Mouse (Mus musculus) stomach, postnatal 0 days (tissue): Measurements from ENCODE around the gene Ap4s1. TPM values are rescaled to one million over a fixed set of nuclear protein-coding genes. Genes with fewer than 3 reads are reported as not detected.
A peak's percentile ranks its signal among the peaks of the same experiment; 100 is the strongest.

Experiments used
- ATAC-seq: fragments of 200-750 bp; cut with Nextera tagmentation; 2 replicates; pipeline ENCODE4 v1.8.0; 2017; ENCODE audit not compliant: low FRiP score, low TSS enrichment
- DNase-seq: peaks from one replicate; pipeline ENCODE4 v3.0.0-alpha.2; 2016; ENCODE audit warnings: low spot score
- H3K27ac ChIP-seq: fragments of 300-500 bp; sonication (generic); replicated peaks from 2 replicates; pipeline ENCODE4 v1.5.1; 2014; ENCODE audit warnings: mild to moderate bottlenecking, control low read depth
- H3K27me3 ChIP-seq: fragments of 300-500 bp; sonication (generic); 2 replicates; pipeline ENCODE4 v1.6.1; 2014; ENCODE audit warnings: low read length; ENCODE audit not compliant: control insufficient read depth, insufficient read depth
- H3K36me3 ChIP-seq: fragments of 300-500 bp; sonication (generic); 2 replicates; pipeline ENCODE4 v1.6.1; 2014; ENCODE audit warnings: low read length, mixed read lengths; ENCODE audit not compliant: control insufficient read depth, insufficient read depth
- H3K4me1 ChIP-seq: fragments of 300-500 bp; sonication (generic); replicated peaks from 2 replicates; pipeline ENCODE4 v1.6.1; 2014; ENCODE audit warnings: antibody characterized with exemption; ENCODE audit not compliant: control insufficient read depth, insufficient read depth
- H3K4me2 ChIP-seq: fragments of 300-500 bp; sonication (generic); replicated peaks from 2 replicates; pipeline ENCODE4 v1.6.1; 2014; ENCODE audit warnings: low read depth, mild to moderate bottlenecking, control low read depth, moderate library complexity
- H3K4me3 ChIP-seq: fragments of 300-500 bp; sonication (generic); 2 replicates; pipeline ENCODE4 v1.5.1; 2014; ENCODE audit warnings: low read depth, low read length, control low read depth
- H3K9ac ChIP-seq: fragments of 300-500 bp; sonication (generic); 2 replicates; pipeline ENCODE4 v1.6.1; 2014; ENCODE audit warnings: mild to moderate bottlenecking, low read length, control low read depth, mixed read lengths
- H3K9me3 ChIP-seq: fragments of 300-500 bp; sonication (generic); 2 replicates; pipeline ENCODE4 v1.6.1; 2016; ENCODE audit warnings: low read length; ENCODE audit not compliant: control insufficient read depth
- CTCF ChIP-seq: IDR thresholded peaks from 2 replicates; pipeline ENCODE4 v1.5.1; 2016; ENCODE audit warnings: antibody characterized with exemption, low read depth, mild to moderate bottlenecking, moderate library complexity
- EP300 ChIP-seq: optimal IDR thresholded peaks from 2 replicates; pipeline ENCODE3; 2016; ENCODE audit warnings: antibody characterized with exemption
- WGBS: fragments of 180-500 bp; shearing (Covaris S2); extraction: QIAGEN DNeasy Blood & Tissue Kit; methylation state at CpG from one replicate; pipeline ENCODE4 v1.1.7; 2014; 5-methylcytosine and 5-hydroxymethylcytosine counted together
- polyA plus RNA-seq: library from polyadenylated mRNA; unstranded; fragments of >200 nt; fragmentation: Nextera tagmentation; extraction: Ambion mirVana; gene quantifications from 2 replicates; pipeline ENCODE4 v1.2.1, GENCODE M21; 2015

Gene Ap4s1
- polyA plus RNA-seq, 1 experiment from 2014 or later = 28.8 TPM

DNA sequence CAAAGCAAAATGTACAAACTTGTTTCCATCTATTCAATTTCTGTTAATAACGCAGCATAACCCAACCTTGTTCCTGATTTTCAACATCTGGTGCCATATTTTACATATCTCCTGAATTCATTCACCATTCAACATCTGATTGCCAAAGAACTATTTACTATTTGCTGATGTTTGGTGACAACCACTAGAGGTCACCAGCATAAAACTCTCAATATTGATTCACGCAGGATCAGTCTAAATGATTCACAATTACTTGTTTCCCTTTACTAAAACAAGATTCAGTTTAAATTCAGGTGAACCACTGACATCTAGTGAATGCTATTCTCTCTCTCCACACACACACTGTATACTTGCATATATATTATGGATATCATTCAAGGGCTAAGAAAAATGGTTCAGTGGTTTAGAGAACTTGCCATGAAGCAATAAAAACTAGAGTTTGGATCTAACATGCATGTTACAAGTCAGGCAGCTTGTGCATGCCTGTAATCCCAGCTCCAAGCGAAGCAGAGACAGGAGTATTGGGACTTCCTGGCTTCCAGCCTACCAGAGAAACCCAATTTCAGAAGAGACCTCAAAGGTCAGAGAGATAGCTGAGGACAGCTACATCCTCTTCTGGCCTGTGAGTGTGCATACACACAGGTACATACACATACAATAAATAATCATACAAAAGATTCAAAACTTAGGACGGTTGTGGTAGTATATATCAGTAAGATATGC, 24.0 kb upstream of the Ap4s1 start:
- TF ChIP-seq EP300 (no peak), CTCF (peak; percentile 77)
- Histone ChIP-seq H3K27me3 (no peaks in the 10 kb centered on the region), H3K9ac (no peak overlapping the region; the same call in 1 of the 2 replicates), H3K27ac (no peak overlapping the region), H3K4me3 (no peak overlapping the region), H3K4me1 (no peaks in the 10 kb centered on the region; the same call in 1 of the 2 replicates), H3K36me3 (no peaks in the 10 kb centered on the region), H3K4me2 (no peak overlapping the region), H3K9me3 (no peaks in the 10 kb centered on the region)
- WGBS = 62% methylated on average over 4 of the region's 4 CpGs
- ATAC-seq = no peak
- no peak for DNase-seq

DNA sequence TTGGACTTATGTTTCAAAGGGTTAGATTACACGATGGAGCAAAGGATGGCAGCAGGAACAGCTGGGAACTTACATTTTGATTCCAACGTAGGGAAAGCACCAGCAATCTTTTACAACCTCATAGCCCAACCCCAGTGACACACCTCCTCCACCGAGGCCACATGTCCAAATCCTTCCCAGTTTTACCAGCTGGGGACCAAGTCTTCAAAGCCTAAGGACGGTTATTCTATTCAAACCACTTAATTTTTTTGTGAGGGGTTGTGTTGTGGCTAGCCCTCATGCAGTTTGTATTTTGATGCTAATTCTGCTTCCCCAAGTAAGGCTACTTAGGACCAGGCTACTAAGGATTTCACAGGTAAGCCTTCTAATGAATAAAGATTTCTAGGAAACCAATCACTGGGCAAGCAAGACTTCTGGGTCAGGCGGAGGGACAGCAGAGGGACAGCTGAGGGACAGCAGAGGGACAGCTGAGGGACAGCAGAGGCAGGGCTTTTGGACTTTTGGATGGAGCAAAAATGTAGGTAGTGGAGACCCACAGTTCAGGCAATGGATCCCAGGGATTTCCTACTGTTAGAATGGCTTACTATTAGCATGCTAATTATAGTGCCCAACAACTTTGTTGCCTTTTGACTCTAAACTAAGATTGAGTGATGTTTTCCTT, 19.5 kb upstream of the Ap4s1 start:
- 34% methylated on average over 5 of the region's 5 CpGs for WGBS
- Histone ChIP-seq H3K27ac (no peak overlapping the region), H3K9ac (no peak overlapping the region), H3K4me2 (no peak overlapping the region), H3K36me3 (no peaks in the 10 kb centered on the region), H3K27me3 (no peaks in the 10 kb centered on the region), H3K4me1 (no peaks in the 10 kb centered on the region; the same call in 1 of the 2 replicates), H3K4me3 (no peak overlapping the region), H3K9me3 (no peaks in the 10 kb centered on the region)
- no peak for DNase-seq
- TF ChIP-seq CTCF (no peak), EP300 (no peak)
- no peak for ATAC-seq

DNA sequence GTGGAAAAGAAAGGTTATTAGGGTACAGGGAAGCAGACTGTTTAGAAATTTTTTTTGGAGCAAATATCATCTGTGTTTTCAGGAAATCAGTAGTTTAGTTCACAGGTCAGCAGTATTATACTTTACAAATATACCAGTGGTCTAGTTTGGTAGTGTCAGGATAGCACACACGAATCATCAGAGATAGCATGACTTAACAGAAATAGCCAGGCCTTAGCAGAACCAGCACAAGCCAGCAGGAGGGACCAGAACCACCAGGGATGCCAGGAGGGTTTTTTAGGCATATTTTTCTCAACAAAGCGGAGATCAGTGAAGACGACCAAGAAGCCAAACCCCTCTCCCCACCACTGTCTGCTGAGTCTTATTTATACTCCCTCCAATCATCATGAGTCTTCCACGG, 17.6 kb upstream of the Ap4s1 start:
- DNase-seq (no peak), ATAC-seq (no peak)
- H3K4me3 ChIP-seq = no peak overlapping the region
- no peak overlapping the region for H3K9ac ChIP-seq
- H3K4me2 ChIP-seq = no peak overlapping the region
- no peaks in the 10 kb centered on the region for H3K27me3 ChIP-seq
- no peak overlapping the region for H3K27ac ChIP-seq
- no peaks in the 10 kb centered on the region; the same call in 1 of the 2 replicates for H3K4me1 ChIP-seq
- no peaks in the 10 kb centered on the region for H3K36me3 ChIP-seq
- 55% methylated on average over 4 of the region's 4 CpGs for WGBS
- H3K9me3 ChIP-seq = no peaks in the 10 kb centered on the region
- TF ChIP-seq CTCF = no peak

DNA sequence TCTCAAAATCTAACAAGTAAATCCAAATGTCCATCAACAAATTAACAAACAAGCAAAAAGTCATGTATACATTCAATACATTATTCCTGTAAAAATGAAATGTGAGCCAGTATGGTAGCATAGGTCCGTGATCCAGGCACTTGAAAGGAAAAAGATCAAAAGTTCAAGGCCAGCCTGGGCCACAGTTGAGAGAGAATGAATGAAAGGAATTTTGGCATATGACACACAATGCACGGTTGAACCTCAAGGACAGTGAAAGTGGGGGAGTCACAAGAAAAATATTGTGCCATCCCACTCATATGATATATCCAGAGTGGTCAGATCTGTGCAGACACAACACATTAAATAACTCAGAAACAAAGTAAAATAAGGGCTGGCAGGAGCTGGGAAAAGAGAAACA, 14.4 kb upstream of the Ap4s1 start:
- Histone ChIP-seq H3K9me3 (no peaks in the 10 kb centered on the region), H3K27ac (no peak overlapping the region), H3K4me1 (no peaks in the 10 kb centered on the region; the same call in 1 of the 2 replicates), H3K36me3 (no peaks in the 10 kb centered on the region), H3K9ac (no peak overlapping the region), H3K27me3 (no peaks in the 10 kb centered on the region), H3K4me3 (no peak overlapping the region), H3K4me2 (no peak overlapping the region)
- TF ChIP-seq CTCF (no peak), EP300 (no peak)
- 45% methylated on average over 2 of the region's 2 CpGs for WGBS
- ATAC-seq (no peak), DNase-seq (no peak)

DNA sequence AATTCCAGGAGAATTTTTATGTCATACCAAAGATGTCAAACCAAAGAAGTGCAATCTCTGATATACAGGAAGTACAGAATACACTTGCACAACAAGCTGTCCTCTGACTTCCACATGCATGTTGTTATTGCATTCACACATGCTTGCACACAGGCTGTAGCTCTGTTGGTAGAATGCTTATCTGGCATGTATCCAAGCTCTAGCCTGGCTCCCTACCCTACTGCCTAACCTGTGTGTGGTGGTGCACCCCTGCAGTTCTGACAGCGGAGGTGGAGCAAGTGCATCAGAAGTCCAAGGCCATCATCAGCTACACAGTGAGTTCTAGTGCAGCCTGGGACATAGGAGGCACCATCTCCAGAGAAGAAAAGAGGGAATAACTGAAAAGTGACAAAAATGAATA, 12.0 kb upstream of the Ap4s1 start:
- no peak for TF ChIP-seq EP300
- no peak for TF ChIP-seq CTCF
- H3K4me3 ChIP-seq = no peak overlapping the region
- WGBS = 88% methylated on average over 1 of the region's 1 CpGs
- H3K27ac ChIP-seq = no peak overlapping the region
- no peak overlapping the region for H3K4me2 ChIP-seq
- DNase-seq (no peak), ATAC-seq (no peak)
- no peaks in the 10 kb centered on the region for H3K9me3 ChIP-seq
- H3K36me3 ChIP-seq = no peaks in the 10 kb centered on the region
- no peaks in the 10 kb centered on the region for H3K4me1 ChIP-seq
- no peak overlapping the region for H3K9ac ChIP-seq
- no peaks in the 10 kb centered on the region for H3K27me3 ChIP-seq

DNA sequence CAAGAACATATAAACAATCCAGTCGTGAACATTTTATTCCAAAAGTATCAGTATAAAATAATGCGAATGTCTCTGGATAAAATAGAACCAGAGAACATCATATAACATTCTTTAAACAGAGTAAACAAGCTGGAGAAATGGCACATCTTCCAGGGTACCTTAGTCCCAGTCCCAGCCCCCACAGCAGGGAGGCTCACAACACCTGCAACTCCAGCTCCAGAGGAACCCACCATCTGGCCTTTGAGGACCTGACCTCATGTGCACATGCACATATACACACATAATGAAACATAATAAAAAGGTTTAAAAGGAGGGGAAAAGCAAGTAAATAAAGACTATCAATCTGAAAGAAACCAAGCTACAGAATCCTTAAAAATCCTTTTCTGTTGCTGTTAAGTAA, 2.3 kb upstream of the Ap4s1 start:
- DNase-seq (no peak), ATAC-seq (no peak)
- H3K27me3 ChIP-seq = no peaks in the 10 kb centered on the region
- no peaks in the 10 kb centered on the region for H3K36me3 ChIP-seq
- H3K9me3 ChIP-seq = no peaks in the 10 kb centered on the region
- no peak overlapping the region for H3K4me3 ChIP-seq
- no peak overlapping the region for H3K9ac ChIP-seq
- H3K27ac ChIP-seq = no peak overlapping the region
- TF ChIP-seq EP300 (no peak), CTCF (no peak)
- H3K4me2 ChIP-seq = no peak overlapping the region
- no peaks in the 10 kb centered on the region for H3K4me1 ChIP-seq
- 58% methylated on average over 2 of the region's 2 CpGs for WGBS
